Mouse (Mus musculus) CH12.LX (cell line): Measurements from ENCODE around the gene Top3a.

Experiments used
- CTCF ChIP-seq, 2 experiments: IDR thresholded peaks in 1 of 2; conservative IDR thresholded peaks in 1 of 2; 2 replicates each; pipeline ENCODE4 v1.5.1; 2011 to 2012; ENCODE audit warnings: low read depth in 2 of 2, low read length in 2 of 2, improper control_type of control experiment in 1 of 2, inconsistent platforms in 1 of 2, mild to moderate bottlenecking in 1 of 2, moderate library complexity in 1 of 2
- ETS1 ChIP-seq: conservative IDR thresholded peaks from 2 replicates; pipeline ENCODE4 v1.6.1; 2012; ENCODE audit warnings: low read depth, mild to moderate bottlenecking, inconsistent platforms, low read length, improper control_type of control experiment, moderate library complexity

GRCm38 (mm10) chr11:60706696-60707480, 70.3 kb downstream of the Top3a start:
- TF ChIP-seq ETS1, result no peak
- no peak for TF ChIP-seq CTCF (conservative IDR thresholded peaks at IDR 0.05 in 1 of 2, IDR thresholded peaks at IDR 0.05 in 1 of 2; ENCODE audit: low read depth in 2 of 2, low read length in 2 of 2)
